Mouse (Mus musculus) MN1 (cell line): ENCODE data around the gene Thumpd1.
"Not testable (repeated sequence)": the region's sequence is repeated elsewhere in the genome, so short reads cannot be mapped to it uniquely, and the experiment has no call there.

Experiments
- DNase-seq: peaks from one replicate; pipeline ENCODE4 v3.0.0-alpha.2; 2016; ENCODE audit warnings: low spot score

The Thumpd1 gene

DNA sequence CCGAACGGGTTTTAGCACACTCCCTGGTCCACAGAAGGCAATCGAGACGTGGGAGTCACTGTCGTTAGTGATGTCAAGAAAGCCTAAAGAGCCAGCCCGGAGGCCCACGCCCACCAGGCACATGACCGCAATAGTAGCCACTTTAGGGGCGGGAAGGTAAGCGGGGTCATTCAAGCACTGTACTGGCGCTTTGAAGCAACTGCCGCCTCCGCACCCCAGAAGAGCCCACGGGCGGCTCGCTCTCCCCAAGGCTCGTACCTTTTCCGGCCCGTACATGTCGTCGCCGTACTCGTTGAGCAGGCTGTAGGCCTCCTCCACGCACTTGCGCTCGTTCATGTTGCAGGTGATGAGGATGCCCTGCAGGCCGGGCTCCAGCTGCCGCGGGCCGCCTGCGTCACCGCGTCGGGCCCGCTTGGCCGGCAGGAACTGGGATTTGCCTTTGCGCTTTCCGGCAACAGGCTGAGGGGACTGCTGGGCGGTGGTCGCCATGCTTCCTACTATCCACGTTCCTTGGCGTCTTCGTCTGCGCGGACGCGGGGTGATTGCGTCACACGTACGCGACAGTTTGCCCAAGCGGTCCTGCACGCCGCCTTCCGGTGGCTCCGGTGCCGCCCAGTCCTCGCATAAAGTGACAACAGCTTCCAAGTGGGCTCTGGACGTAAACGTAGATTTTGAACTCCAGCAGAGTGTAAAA is at the start of gene Thumpd1:
Thumpd1 (minus strand) TSS at position 546 of the 694 bp plus-strand sequence.
- DNase-seq, result peak; percentile 94

DNA sequence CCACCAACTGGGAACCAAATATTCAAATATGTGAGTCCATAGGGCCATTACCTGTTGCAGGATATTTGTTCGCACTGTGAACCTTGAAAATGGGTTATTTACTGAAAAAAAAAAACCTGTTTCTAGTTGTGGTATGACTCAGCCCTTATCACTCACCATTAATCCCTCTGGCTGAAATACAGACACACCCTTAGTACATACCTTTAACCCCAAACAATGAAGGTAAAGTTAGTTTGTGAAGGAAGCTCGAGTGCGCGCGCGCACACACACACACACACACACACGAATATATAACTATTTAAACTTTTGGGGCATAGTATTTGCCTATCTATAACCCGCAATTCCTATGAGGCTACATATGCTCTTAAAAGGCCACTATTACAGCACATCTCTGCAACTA is 49.3 kb upstream of the Thumpd1 start:
- DNase-seq, result no peak

DNA sequence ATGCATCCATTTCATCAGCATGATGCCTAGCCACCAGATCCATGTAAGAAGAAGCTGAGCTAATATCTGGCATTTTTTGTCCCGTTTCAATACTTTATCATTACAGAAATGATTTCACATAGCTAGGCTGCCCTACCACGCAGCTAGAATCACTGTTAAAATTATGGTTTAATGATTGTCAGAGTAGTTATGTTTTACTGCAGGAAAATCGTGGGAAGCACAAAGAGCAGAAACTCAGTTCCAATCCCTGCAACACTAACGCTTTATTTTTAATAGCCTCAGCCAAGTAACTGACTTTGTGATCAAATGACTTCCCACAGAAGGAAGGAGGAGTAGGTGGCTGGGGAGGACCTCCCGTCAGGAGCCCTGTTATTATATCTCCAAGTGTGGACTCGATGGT is 46.4 kb upstream of the Thumpd1 start:
- DNase-seq, result no peak

DNA sequence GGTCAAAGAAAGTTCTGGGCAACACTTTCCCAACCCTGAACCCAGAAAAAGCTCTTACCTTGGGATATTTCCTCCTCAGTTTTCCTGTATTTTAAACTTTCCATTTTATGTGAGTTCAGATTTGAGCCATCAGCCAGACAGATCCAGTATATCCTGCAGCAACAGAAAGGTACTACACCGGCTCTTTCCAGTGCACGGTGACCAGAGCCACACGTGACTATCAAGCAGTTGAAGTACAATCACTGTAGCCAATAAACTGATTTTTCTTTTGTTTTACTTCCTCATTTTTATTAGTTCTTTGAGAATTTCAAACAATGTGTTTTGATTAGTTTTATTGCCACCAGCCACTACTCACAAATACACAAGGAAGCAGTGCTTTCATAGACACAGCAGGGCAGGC is 43.8 kb upstream of the Thumpd1 start:
- DNase-seq, result no peak

DNA sequence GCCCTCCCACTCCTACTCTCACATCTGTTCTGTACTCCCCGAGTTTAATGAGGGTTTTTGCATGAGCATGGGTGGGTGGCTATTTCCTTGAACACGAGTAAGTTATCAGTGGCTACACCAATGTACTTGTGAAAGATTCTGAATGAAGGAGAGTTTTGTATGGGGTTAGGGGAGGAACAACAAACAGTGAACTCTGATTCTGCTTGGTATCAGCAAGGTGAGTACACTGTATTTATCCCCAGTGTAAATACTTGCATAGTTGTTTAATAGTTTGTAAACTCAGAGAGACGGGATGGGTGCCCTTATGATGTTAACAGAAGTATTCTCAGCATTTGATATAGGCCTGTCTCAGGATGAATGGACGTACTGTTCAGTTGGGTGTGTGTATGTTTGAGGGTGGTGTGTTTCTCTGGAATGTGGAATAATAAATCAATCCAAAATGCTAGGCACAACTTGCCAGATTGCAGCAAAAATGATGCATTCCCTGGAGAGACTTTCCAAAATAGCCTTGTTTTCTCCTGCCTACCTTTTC is 41.6 kb upstream of the Thumpd1 start:
- no peak for DNase-seq

DNA sequence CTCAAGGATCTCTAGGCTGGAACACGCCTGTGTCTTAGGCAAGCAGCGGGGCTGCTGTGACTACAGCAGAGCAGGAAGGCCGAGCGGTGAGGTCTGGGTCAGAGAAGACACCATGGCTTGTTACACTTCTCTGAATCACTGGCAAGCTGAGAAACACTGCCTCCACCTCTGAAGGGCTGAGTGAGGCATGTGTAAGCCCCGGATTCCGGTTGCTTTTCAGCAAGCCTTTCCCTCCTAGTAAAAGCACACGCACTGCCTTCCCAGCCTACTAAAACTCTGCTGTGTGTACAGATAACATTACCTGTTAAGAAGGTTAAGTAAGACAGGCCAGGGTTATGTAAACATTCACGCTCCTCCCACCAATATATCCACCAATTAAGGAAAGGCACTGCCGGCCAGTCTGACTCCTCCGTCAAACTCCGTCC is 39.9 kb upstream of the Thumpd1 start, which contains the start of gene Acsm3:
Acsm3 (plus strand) TSS at position 397 of the 425 bp plus-strand sequence.
- DNase-seq, result no peak

DNA sequence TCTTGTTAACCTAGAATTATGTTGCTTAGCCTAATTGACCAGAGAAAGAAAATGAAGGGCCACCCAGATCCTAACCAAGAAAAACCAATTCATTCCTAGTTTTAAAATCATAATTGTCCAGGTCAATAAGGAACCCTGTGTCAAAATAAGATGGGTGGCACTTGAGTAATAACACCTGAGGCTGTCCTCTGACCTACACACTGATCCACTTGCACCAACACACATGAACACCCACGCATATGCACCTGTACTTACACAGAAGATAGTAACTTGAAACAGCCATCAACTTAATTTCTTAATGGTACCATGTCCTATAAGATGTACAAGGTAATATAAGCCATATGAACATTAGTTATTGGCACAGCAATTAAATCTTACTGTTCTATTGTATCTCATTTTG is 33.1 kb upstream of the Thumpd1 start:
- DNase-seq, result no peak

DNA sequence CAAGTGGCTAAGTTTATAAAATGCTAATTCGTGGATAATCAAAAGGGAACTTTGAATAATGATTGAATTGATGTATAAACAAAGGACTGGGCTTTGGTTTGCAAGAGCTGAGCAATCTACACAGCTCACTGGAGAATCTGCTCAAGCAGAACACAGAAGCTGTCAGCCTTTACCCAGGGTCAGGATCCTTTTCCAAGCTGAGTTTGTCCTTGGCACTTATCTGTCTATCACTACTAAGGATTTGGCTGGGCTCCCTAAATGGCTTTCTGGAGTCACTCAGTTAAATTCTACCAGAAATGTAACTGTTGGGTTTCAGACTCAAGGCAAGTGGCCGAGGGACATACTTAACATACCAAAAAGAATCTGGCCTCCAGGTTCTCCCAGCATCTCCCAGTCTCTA is 29.3 kb upstream of the Thumpd1 start:
- DNase-seq, result no peak

DNA sequence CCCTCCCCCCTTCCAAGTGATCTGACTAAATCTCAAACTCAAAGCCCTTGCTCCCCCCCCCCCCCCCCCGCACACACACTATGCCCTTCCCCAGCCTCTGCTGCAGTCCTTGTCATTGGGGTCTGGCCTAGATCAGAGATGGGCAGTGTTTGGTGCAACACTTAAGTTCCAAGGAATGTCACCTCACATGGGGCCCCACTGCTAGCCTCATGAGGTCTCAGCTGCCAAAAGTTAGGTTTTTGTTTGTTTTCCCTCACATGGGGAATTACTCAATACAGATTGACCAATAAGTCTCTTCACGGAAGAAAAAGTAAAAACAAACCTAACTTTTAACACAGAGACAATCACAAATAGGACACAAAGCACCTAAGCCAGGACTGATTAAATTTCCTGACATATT is 28.2 kb upstream of the Thumpd1 start:
- no peak for DNase-seq

DNA sequence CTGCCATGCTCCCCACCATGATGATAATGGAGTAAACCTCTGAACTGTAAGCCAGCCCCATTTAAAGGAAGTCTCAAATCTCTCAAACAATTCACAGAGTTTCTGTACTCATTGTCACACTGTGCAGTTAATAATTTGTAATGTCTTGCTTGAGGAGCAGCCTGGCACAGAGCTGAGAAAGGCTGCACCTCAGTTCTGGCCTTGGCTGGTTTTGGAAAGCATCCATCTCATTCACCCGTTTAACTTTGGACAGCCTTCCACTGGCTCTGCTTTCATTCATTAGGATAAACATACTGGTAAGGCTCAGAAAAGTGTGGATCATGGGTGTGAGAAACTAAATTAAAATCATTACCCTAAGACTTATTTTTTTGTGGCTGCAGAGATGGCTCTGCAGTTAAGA is 25.3 kb upstream of the Thumpd1 start:
- no peak for DNase-seq

DNA sequence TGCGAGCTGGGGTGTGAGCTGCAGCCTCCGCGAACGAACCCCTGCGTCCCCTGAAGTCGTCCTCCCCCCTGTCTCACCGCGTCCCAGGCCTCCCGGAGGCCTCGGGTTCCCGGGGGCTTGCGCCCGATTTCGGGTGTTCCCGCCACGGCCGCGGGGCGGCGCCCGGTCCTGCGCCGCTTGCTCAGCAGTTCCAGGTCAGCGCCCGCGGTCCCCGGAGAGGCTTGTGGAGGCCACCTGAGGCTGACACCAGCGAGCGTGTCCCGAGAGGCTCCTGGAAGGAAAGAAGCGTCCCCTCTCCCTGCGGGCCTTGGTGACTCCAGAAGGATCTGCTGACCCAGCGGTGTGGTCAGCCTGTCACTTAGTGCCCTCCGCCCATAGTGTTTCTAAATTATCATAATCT is 23.7 kb upstream of the Thumpd1 start:
- DNase-seq, result no peak

DNA sequence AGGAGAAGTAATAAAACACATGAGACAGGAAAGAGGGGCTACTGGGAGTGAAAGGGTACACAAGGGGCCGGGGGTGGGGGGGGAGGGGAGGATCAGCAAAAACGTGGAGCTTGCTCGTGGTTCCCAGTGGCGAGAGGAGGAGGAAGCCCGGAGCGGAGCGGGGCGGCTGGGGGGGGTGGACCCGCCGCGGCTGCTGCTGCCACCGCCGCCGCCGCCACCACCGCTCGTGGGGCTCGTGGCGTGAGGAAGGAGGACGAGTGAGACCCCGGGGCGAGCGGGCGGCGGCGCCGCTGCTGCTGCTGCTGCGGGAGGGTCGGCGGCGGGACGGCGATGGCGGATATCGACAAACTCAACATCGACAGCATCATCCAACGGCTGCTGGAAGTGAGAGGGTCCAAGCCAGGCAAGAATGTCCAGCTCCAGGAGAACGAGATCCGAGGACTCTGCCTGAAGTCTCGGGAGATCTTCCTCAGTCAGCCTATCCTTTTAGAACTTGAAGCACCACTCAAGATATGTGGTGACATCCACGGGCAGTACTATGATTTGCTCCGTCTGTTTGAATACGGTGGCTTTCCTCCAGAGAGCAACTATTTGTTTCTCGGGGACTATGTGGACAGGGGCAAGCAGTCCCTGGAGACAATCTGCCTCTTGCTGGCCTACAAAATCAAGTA is 19.3 kb upstream of the Thumpd1 start:
- not testable (repeated sequence) for DNase-seq

DNA sequence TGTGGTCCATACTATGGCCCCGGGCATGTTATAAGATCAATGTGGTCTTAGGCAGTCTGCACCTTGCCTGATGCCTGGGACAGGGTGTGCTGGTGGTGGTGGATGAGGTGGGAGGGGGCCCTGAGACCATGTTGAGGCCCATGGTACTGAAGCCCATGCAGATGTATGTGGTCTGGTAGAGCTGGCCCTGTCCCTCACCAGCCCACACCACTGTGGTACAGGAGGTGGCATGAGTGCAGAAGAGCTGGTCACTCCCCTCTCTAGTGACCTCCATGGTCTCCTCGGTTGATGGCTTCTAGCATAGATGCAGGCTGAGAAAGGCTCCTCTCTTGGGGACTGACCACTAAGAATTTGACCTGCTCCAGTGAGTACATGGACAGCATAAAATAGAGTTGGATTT is 18.3 kb upstream of the Thumpd1 start:
- DNase-seq, result no peak

DNA sequence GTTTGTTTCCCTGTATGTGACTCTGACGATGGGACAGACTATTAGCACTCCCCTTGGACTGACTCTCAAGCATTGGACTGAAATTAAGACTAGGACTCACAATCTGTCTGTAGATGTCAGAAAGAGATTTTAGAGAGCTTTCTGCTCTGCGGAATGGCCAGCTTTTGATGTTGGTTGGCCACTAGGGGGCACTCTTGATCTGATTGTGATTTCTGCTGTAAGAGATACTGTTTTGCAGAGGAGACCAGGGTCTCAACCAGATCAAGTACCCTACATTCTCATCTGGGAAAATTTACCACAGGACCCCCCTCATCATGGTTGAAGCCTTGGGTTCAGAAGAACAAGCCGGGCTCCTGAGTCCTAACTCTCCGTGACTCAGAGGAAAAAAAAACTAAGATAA is 10.7 kb upstream of the Thumpd1 start:
- not testable (repeated sequence) for DNase-seq

DNA sequence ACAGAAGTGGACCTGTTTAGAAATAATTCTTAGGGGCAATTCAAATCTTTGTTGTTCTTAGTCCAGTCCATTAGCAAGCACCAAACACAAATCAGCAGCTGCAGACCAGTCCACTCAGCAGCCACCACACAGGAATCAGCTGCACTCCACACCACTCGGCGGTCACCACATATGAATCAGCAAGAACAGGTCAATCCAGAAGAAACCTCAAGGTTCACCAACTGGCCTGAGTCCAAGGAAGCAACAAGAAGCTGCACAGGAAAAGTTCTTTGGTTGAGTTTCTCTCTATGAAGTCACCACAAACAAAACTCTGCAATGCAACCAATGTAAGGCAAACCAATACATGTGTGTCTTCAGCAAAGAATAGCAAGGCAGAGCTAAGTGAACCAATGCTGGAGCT is 7.0 kb upstream of the Thumpd1 start:
- DNase-seq, result no peak

DNA sequence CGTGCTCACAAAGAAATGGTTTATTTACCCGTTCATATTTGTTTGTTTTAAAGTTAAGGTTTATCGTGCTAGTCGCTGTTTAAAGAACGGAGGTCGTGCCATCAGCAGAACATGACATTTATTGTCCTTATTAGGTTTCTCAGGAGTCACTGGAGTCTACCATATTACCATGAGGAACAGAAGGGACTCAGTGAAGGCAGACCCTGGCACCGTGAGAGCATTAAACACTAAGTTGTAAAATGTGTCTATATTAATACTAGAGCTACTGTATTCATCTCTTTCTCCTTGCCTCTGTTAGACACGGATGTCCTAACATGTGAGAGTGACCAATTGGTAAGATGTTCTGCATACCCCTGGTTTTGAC is 331 bp upstream of the Thumpd1 start:
- no peak for DNase-seq

DNA sequence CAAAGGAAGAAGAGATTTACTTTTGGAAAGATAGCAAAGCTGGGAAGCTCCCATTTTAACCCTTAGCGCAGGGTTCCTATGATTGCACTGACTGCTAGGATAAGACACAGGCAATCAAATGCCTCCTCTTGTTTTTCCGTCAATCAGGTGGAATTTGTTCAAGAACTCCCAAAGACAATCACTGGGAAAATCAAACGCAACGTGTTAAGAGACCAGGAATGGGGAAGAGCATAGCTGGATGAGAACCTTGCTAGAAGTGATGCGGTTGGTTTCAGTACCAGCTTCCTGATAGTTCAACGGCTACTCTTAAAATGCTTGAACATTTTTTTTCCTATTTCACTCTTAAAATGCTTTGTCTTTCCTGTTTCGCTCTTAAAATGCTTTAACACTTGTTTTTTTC is 6.5 kb downstream of the Thumpd1 start:
- no peak for DNase-seq

DNA sequence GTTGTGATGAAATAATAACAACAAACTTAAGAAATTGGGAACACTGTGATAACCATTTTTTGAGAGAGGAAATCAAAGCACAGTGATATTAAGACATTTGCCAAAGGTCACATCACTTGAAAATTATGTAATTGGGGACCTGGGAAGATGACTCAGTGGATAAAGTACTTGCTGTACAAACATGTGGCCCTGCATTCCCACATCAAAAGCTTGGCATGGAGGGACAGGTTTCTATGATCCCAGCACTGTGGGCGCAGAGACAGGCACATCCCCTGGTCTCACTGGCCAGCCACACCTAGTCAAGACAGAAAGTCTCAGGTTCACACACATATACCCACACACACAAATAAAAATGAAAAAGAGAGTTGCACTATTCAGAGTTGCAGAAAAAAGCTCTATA is 25.7 kb downstream of the Thumpd1 start:
- DNase-seq, result no peak

DNA sequence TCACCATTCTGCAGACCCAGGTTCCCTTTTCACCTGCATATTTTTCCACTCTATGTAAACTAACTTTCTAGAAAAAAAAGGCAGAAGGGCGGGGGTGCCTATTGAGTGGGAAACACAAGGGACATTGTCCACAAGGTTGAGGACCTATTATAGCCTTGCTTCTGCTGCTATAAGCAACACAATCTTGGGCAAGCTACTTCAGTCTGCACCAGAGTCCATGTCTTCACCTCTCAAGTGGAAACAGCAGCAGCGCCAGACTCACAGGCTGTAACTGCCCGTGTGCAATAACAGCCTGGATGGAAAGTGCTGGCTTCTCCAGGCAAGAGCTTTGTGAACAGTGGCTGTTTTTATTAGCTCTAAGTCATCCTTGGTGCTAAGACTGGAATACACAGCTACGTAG is 28.3 kb downstream of the Thumpd1 start:
- no peak for DNase-seq

DNA sequence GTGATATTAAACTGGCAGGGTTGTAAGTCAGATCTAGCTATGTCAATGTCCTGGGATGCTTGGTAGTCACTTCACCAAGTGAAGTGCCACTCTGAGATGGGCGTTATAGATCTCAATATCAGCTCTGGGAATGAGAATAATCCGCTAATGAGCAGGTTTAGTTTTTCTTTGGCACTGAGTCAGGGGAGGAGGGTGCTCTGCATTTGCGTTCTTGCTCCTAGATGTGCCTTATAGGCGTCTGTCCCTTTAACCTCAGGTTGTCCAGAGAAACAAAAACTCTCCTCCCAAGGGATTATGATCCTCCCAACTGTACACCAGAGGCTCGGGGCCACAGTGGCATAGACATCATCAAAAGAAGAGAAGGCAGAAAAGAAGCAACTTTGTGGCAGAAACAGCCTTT is 30.9 kb downstream of the Thumpd1 start, which contains the start of gene Acsm4:
Acsm4 (plus strand) TSS at position 301 of the 400 bp plus-strand sequence.
- no peak for DNase-seq

DNA sequence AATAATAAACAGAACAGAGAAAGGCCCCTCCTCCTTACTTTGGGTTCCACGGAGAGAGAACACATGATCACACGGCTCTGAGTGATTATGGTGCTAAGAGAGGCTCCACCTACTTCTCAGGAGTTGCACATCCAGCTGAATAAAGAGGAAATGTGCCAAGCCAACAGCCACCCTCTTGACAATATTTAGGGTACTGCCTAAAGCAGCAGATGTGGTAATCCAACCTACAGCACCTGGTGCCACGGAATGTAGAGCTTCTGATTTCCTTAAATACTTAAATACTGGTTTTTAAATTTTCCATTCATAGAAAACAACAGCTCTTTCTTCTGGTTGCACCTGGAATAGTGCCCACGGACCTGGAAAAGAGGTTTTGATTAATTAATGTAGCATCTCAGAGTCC is 37.9 kb downstream of the Thumpd1 start:
- no peak for DNase-seq

DNA sequence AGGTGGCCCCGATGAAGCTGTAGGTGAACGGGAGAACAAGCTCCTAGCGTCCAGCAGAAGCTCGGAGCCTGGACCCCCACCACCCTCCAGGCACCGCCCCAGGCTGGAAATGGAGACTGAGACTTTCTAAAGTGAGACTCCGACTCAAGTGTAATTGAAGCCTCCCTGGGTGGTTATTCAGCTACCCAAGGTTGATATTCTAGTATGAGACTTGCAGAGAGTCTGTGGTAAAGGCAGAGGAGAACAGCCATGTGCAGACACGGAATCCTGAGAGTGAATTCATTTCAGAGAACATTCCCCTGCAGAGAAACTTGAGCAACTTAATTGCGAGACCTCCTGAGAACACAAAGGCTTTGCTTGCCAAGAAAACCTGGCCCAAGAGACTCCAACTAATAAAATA is 40.5 kb downstream of the Thumpd1 start:
- no peak for DNase-seq

DNA sequence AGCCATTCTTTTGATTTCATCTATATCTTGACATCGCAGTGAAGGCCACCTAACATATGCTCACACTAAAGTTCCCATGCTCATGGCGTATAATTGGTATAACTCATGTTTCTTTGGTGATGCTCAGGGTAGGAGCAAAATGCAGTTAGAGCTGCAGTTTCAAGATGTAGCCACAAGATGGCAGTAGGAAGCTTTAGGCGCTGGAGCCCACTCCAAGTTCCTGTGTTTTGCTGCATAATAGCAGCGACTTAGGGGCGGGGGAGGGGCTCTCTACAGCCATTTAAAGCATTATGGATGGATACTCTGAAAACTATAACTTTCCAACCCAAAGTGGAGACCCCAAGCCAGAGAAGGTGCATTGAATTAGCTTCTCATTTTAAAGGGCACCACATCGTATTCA is 47.1 kb downstream of the Thumpd1 start:
- peak; percentile 56 for DNase-seq

DNA sequence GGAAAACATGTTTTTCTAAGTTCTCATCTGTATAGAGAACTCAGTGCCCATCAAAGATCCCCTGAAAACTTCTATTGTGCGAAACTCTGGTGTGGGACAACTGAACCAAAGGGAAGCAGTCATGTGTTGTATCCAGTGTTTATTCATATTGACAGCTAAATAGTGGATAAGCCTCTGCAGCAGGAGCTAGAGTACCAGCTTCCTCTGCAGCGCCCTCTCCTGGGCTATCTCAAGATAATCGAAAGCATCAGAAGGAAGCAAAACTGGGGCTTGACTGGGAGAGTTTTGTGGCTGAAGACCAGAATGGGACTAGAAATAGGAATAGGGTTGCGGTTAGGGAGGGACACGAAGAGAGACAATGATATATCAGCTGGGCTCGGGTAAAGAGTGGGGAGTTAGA is 49.7 kb downstream of the Thumpd1 start:
- no peak for DNase-seq
